Mouse (Mus musculus): ENCODE measurements around the gene Mzf1. TPM values are rescaled to one million over a fixed set of nuclear protein-coding genes. Genes with fewer than 3 reads are reported as not detected.
A peak's percentile ranks its signal among the peaks of the same experiment; 100 is the strongest.

The Mzf1 gene
- polyA plus RNA-seq, 1 experiment from 2014 or later, result 3.1 TPM

DNA sequence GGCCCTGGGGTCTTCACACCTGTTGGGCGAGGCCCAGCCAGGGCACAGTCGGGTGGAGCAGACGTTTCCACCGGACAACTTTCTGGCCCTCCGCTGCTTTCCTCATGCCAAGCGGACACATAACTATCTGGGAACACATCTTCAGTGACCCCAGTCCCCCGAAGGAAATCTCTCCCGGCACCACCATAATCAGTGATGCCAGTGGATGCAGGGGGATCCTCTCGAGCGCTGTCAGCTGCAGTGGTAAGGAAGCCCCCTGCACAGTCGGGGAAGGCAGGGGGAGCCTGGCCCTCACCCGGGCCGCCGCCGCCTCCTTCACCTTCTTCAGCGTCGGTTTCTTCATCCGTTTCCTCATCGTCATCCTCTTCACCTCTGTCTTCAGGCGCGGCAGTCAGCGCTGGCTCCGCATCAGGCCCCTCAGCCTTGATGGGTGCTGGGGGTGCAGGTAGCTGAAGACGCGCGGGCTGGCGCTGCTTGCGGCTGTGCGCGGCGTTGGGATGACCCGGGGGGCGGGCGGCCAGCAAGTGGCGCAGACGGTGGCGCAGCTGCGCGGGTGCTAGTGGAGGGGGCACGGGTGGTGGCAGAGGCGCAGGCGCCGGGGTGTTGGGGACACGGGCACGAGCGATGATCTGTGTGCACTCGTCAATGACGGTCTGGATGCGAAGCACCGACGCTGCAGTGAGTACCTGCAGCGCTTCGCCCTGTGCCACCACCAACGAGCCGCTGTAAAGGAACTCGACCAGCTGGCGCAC lies 47.0 kb downstream of the Mzf1 start:
- WGBS, result 30% methylated on average over 57 of the region's 57 CpGs
- H3K27ac ChIP-seq, result no peak overlapping the region
- peak overlapping the region; percentile 47 for H3K4me3 ChIP-seq
- peaks cover 18% of the 10 kb centered on the region for H3K4me1 ChIP-seq
- H3K27me3 ChIP-seq (ENCODE audit: insufficient read depth, poor library complexity, severe bottlenecking), result peaks cover 27% of the 10 kb centered on the region
- peaks cover 3% of the 10 kb centered on the region; the same call in 1 of the 2 replicates for H3K9me3 ChIP-seq
- no peak for DNase-seq (ENCODE audit: low spot score)
- H3K36me3 ChIP-seq, result peaks cover 33% of the 10 kb centered on the region

GRCm38 (mm10) chr7:13006531-13006930 lies 48.0 kb downstream of the Mzf1 start:
- Histone ChIP-seq H3K4me3 (no peak overlapping the region), H3K27me3 (ENCODE audit: insufficient read depth, poor library complexity, severe bottlenecking) (peaks cover 27% of the 10 kb centered on the region), H3K9me3 (peaks cover 3% of the 10 kb centered on the region; the same call in 1 of the 2 replicates), H3K4me1 (peaks cover 18% of the 10 kb centered on the region), H3K27ac (no peak overlapping the region), H3K36me3 (peaks cover 33% of the 10 kb centered on the region)
- no peak for DNase-seq (ENCODE audit: low spot score)
- WGBS, result 79% methylated on average over 10 of the region's 10 CpGs

- Histone ChIP-seq H3K27me3 (ENCODE audit: insufficient read depth, poor library complexity, severe bottlenecking) (peaks cover 27% of the 10 kb centered on the region), H3K36me3 (peaks cover 33% of the 10 kb centered on the region), H3K4me3 (no peak overlapping the region), H3K27ac (no peak overlapping the region), H3K9me3 (peaks cover 3% of the 10 kb centered on the region; the same call in 1 of the 2 replicates), H3K4me1 (peaks cover 18% of the 10 kb centered on the region)
- WGBS, result 83% methylated on average over 17 of the region's 17 CpGs
- DNase-seq (ENCODE audit: low spot score), result no peak
Measured at GRCm38 (mm10) chr7:13006011-13006410, 48.6 kb downstream of the Mzf1 start.

- peaks cover 12% of the 10 kb centered on the region for H3K4me1 ChIP-seq
- no peak overlapping the region for H3K27ac ChIP-seq
- H3K4me3 ChIP-seq, result no peak overlapping the region
- peaks cover 25% of the 10 kb centered on the region for H3K27me3 ChIP-seq (ENCODE audit: insufficient read depth, poor library complexity, severe bottlenecking)
- no peaks in the 10 kb centered on the region for H3K9me3 ChIP-seq
- DNase-seq (ENCODE audit: low spot score), result no peak
- H3K36me3 ChIP-seq, result peaks cover 33% of the 10 kb centered on the region
- 69% methylated on average over 5 of the region's 5 CpGs for WGBS
Measured at GRCm38 (mm10) chr7:13003380-13003779, 51.2 kb downstream of the Mzf1 start.

GRCm38 (mm10) chr7:13001584-13001983 lies 53.0 kb downstream of the Mzf1 start:
- WGBS, result 70% methylated on average over 1 of the region's 1 CpGs
- Histone ChIP-seq H3K27ac (no peak overlapping the region), H3K4me1 (no peaks in the 10 kb centered on the region), H3K36me3 (peaks cover 19% of the 10 kb centered on the region), H3K4me3 (no peak overlapping the region), H3K9me3 (no peaks in the 10 kb centered on the region), H3K27me3 (ENCODE audit: insufficient read depth, poor library complexity, severe bottlenecking) (peaks cover 7% of the 10 kb centered on the region)
- no peak for DNase-seq (ENCODE audit: low spot score)

DNA sequence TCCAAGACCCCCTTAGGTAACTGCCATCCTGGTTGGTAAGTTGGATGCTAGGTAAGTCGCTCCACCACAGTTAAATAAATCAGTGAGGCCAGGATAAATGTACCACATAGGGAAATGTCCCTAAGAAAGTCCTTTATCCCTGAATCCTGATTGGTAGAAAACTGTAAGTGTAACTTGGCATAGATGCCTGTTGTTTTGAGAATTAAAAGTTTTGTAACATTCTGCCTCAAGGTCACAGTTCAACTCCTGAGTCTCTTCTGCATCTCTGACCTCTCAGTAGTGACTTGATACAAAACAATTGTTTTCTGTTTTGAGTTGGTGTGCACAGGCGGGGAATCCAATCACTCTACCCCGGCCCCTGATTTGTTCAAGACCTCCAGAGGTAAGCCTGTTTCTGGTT lies 55.7 kb downstream of the Mzf1 start, which contains the start of gene Trim28:
TSS of gene Trim28 (plus strand) at position 264 of the 400 bp plus-strand sequence.
- Histone ChIP-seq H3K27me3 (ENCODE audit: insufficient read depth, poor library complexity, severe bottlenecking) (no peaks in the 10 kb centered on the region), H3K36me3 (no peaks in the 10 kb centered on the region), H3K4me3 (no peak within 1 kb of the TSS), H3K9me3 (no peaks in the 10 kb centered on the region), H3K4me1 (no peaks in the 10 kb centered on the region), H3K27ac (no peak within 1 kb of the TSS)
- no peak for DNase-seq (ENCODE audit: low spot score)
- WGBS, result 77% methylated on average over 3 of the region's 3 CpGs

- H3K27me3 ChIP-seq (ENCODE audit: insufficient read depth, poor library complexity, severe bottlenecking), result no peaks in the 10 kb centered on the region
- 74% methylated on average over 5 of the region's 5 CpGs for WGBS
Measured at GRCm38 (mm10) chr7:12998053-12998452, 56.5 kb downstream of the Mzf1 start, which contains the start of gene Slc27a5. Gene Slc27a5, minus strand, starts transcription at chr7:12998192.

DNA sequence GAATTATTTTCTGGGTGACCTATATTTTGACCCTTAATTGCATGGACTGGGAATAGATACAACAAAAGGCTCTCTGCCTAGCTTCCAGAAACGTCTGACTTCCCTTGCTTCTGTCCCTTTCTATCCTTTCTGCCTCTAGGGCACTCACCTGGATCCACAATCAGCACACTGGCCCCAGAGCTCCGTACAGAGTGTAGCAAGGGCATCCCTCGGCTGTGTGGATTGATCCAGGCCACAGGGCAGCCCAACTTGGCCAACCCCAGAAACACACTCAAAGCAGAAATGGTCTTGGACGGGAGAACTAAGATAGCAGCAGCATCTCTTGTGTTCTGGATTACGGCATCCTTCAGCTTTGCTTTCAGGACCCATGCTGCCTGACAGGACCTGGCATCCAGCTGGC lies 57.3 kb downstream of the Mzf1 start:
- WGBS, result 68% methylated on average over 5 of the region's 5 CpGs

More at GRCm38 (mm10) chr7:12998053-12998452, 56.5 kb downstream of the Mzf1 start, which contains the start of gene Slc27a5:
- Histone ChIP-seq H3K4me1 (no peaks in the 10 kb centered on the region), H3K9me3 (no peaks in the 10 kb centered on the region), H3K27ac (no peak within 1 kb of the TSS), H3K4me3 (no peak within 1 kb of the TSS), H3K36me3 (no peaks in the 10 kb centered on the region)
- DNase-seq (ENCODE audit: low spot score), result no peak

GRCm38 (mm10) chr7:12995862-12996261 lies 58.7 kb downstream of the Mzf1 start:
- no peaks in the 10 kb centered on the region for H3K27me3 ChIP-seq (ENCODE audit: insufficient read depth, poor library complexity, severe bottlenecking)
- H3K9me3 ChIP-seq, result no peaks in the 10 kb centered on the region
- H3K27ac ChIP-seq, result no peak overlapping the region
- no peak overlapping the region for H3K4me3 ChIP-seq
- no peaks in the 10 kb centered on the region for H3K4me1 ChIP-seq
- DNase-seq (ENCODE audit: low spot score), result no peak
- no peaks in the 10 kb centered on the region for H3K36me3 ChIP-seq

More for the DNA sequence above, 57.3 kb downstream of the Mzf1 start:
- no peaks in the 10 kb centered on the region for H3K36me3 ChIP-seq
- no peak for DNase-seq (ENCODE audit: low spot score)
- H3K27ac ChIP-seq, result no peak overlapping the region
- H3K27me3 ChIP-seq (ENCODE audit: insufficient read depth, poor library complexity, severe bottlenecking), result no peaks in the 10 kb centered on the region
- no peaks in the 10 kb centered on the region for H3K9me3 ChIP-seq
- no peak overlapping the region for H3K4me3 ChIP-seq
- H3K4me1 ChIP-seq, result no peaks in the 10 kb centered on the region

GRCm38 (mm10) chr7:12993148-12993547 lies 61.4 kb downstream of the Mzf1 start:
- H3K4me3 ChIP-seq, result no peak overlapping the region
- no peaks in the 10 kb centered on the region for H3K9me3 ChIP-seq
- no peaks in the 10 kb centered on the region for H3K4me1 ChIP-seq
- DNase-seq (ENCODE audit: low spot score), result no peak
- H3K27me3 ChIP-seq (ENCODE audit: insufficient read depth, poor library complexity, severe bottlenecking), result no peaks in the 10 kb centered on the region
- 79% methylated on average over 10 of the region's 10 CpGs for WGBS
- no peaks in the 10 kb centered on the region for H3K36me3 ChIP-seq
- no peak overlapping the region for H3K27ac ChIP-seq

Other genes starting within 250 kb of the Mzf1 start
- 11.7 and 13.6 TPM in 2 replicates for gene Zfp329, start 235.9 kb downstream of the Mzf1 start, polyA plus RNA-seq (2016; fragmentation: Nextera tagmentation; extraction: Ambion mirVana)
- gene Zfp110, start 220.0 kb downstream of the Mzf1 start, polyA plus RNA-seq (2016; fragmentation: Nextera tagmentation; extraction: Ambion mirVana), result 24.1 and 25.4 TPM in 2 replicates
- 3.1 TPM in 2 replicates for gene Zfp128, start 173.6 kb downstream of the Mzf1 start, polyA plus RNA-seq (2016; fragmentation: Nextera tagmentation; extraction: Ambion mirVana)
- 12.9 and 14.8 TPM in 2 replicates for gene Zscan22, start 156.9 kb downstream of the Mzf1 start, polyA plus RNA-seq (2016; fragmentation: Nextera tagmentation; extraction: Ambion mirVana)
- 662 and 793 TPM in 2 replicates for gene Rps5, start 132.5 kb downstream of the Mzf1 start, polyA plus RNA-seq (2016; fragmentation: Nextera tagmentation; extraction: Ambion mirVana)
- 1.1 TPM in 2 replicates for gene Rnf225, start 127.3 kb downstream of the Mzf1 start, polyA plus RNA-seq (2016; fragmentation: Nextera tagmentation; extraction: Ambion mirVana)
- 7.8 and 8.4 TPM in 2 replicates for gene Zfp324, start 88.9 kb downstream of the Mzf1 start, polyA plus RNA-seq (2016; fragmentation: Nextera tagmentation; extraction: Ambion mirVana)
- gene Zfp446, start 76.9 kb downstream of the Mzf1 start, polyA plus RNA-seq (2016; fragmentation: Nextera tagmentation; extraction: Ambion mirVana), result 8.2 and 8.4 TPM in 2 replicates
- gene Slc27a5, start 56.6 kb downstream of the Mzf1 start, polyA plus RNA-seq (2016; fragmentation: Nextera tagmentation; extraction: Ambion mirVana), result not detected in 2 replicates
- 219 and 367 TPM in 2 replicates for gene Trim28, start 55.6 kb downstream of the Mzf1 start, polyA plus RNA-seq (2016; fragmentation: Nextera tagmentation; extraction: Ambion mirVana)
- 18.2 and 20.8 TPM in 2 replicates for gene Zbtb45, start 44.7 kb downstream of the Mzf1 start, polyA plus RNA-seq (2016; fragmentation: Nextera tagmentation; extraction: Ambion mirVana)
- gene Chmp2a, start 20.0 kb downstream of the Mzf1 start, polyA plus RNA-seq (2016; fragmentation: Nextera tagmentation; extraction: Ambion mirVana), result 129 and 142 TPM in 2 replicates
- 159 and 189 TPM in 2 replicates for gene Ube2m, start 16.5 kb downstream of the Mzf1 start, polyA plus RNA-seq (2016; fragmentation: Nextera tagmentation; extraction: Ambion mirVana)
- not detected in 2 replicates for gene Vmn1r85, start 40.4 kb upstream of the Mzf1 start, polyA plus RNA-seq (2016; fragmentation: Nextera tagmentation; extraction: Ambion mirVana)
- not detected in 2 replicates for gene Vmn1r86, start 65.2 kb upstream of the Mzf1 start, polyA plus RNA-seq (2016; fragmentation: Nextera tagmentation; extraction: Ambion mirVana)
- gene Vmn1r87, start 85.4 kb upstream of the Mzf1 start, polyA plus RNA-seq (2016; fragmentation: Nextera tagmentation; extraction: Ambion mirVana), result not detected in 2 replicates
- gene Vmn1r88, start 104.8 kb upstream of the Mzf1 start, polyA plus RNA-seq (2016; fragmentation: Nextera tagmentation; extraction: Ambion mirVana), result not detected in 2 replicates
- gene Vmn1r89, start 158.3 kb upstream of the Mzf1 start, polyA plus RNA-seq (2016; fragmentation: Nextera tagmentation; extraction: Ambion mirVana), result not detected in 2 replicates
- gene Lig1, start 222.5 kb upstream of the Mzf1 start, polyA plus RNA-seq (2016; fragmentation: Nextera tagmentation; extraction: Ambion mirVana), result 85.1 and 105 TPM in 2 replicates
- gene Zswim9, start 224.0 kb upstream of the Mzf1 start, polyA plus RNA-seq (2016; fragmentation: Nextera tagmentation; extraction: Ambion mirVana), result 7.6 and 7.9 TPM in 2 replicates

All from heart, embryonic 10.5 days (tissue).